Mouse (Mus musculus) limb, embryonic 13.5 days (tissue): ENCODE data around the gene Gm7978. TPM values are rescaled to one million over a fixed set of nuclear protein-coding genes. Genes with fewer than 3 reads are reported as not detected.
"Not testable (repeated sequence)": the region's sequence is repeated elsewhere in the genome, so short reads cannot be mapped to it uniquely, and the experiment has no call there.

Experiments used
- ATAC-seq: fragments of 200-750 bp; cut with Nextera tagmentation; 2 replicates; pipeline ENCODE4 v1.8.0; 2017; ENCODE audit warnings: low read depth, moderate number of reproducible peaks, moderate TSS enrichment; ENCODE audit not compliant: low FRiP score
- H3K27ac ChIP-seq: fragments of 300-500 bp; sonication (generic); 2 replicates; pipeline ENCODE4 v1.5.1; 2015; ENCODE audit warnings: inconsistent platforms, mild to moderate bottlenecking, moderate library complexity
- H3K27me3 ChIP-seq: fragments of 300-500 bp; sonication (generic); 2 replicates; pipeline ENCODE4 v1.6.1; 2015; ENCODE audit warnings: mild to moderate bottlenecking, inconsistent platforms
- H3K36me3 ChIP-seq: fragments of 300-500 bp; sonication (generic); 2 replicates; pipeline ENCODE4 v1.6.1; 2015; ENCODE audit warnings: inconsistent platforms, mild to moderate bottlenecking, moderate library complexity
- H3K4me1 ChIP-seq: fragments of 300-500 bp; sonication (generic); 2 replicates; pipeline ENCODE4 v1.6.1; 2015; ENCODE audit warnings: inconsistent platforms
- H3K4me2 ChIP-seq: fragments of 300-500 bp; sonication (generic); replicated peaks from 2 replicates; pipeline ENCODE4 v1.6.1; 2015; ENCODE audit warnings: inconsistent platforms, mild to moderate bottlenecking, moderate library complexity
- H3K4me3 ChIP-seq: fragments of 300-500 bp; sonication (generic); 2 replicates; pipeline ENCODE4 v1.5.1; 2015; ENCODE audit warnings: moderate library complexity, mild to moderate bottlenecking, inconsistent platforms
- H3K9ac ChIP-seq: fragments of 300-500 bp; sonication (generic); 2 replicates; pipeline ENCODE4 v1.6.1; 2015; ENCODE audit warnings: mild to moderate bottlenecking, inconsistent platforms
- H3K9me3 ChIP-seq: fragments of 300-500 bp; sonication (generic); 2 replicates; pipeline ENCODE4 v1.6.1; 2016; ENCODE audit warnings: inconsistent platforms
- WGBS: fragments of 180-500 bp; shearing (Covaris S2); methylation state at CpG from one replicate; pipeline ENCODE4 v1.1.7; 2015; 5-methylcytosine and 5-hydroxymethylcytosine counted together
- polyA plus RNA-seq: library from polyadenylated mRNA; unstranded; fragments of >200 nt; fragmentation: Nextera tagmentation; extraction: Ambion mirVana; gene quantifications from 2 replicates; pipeline ENCODE4 v1.2.1, GENCODE M21; 2015

The Gm7978 gene
- not detected in 2 replicates for polyA plus RNA-seq

GRCm38 (mm10) chr5:95736073-95736472, at the start of gene Gm7978:
Gene Gm7978, minus strand, starts transcription at chr5:95736173.
- not testable (repeated sequence) for H3K36me3 ChIP-seq, ATAC-seq, H3K27me3 ChIP-seq, H3K4me3 ChIP-seq, H3K27ac ChIP-seq, H3K4me2 ChIP-seq, H3K9me3 ChIP-seq, H3K9ac ChIP-seq, H3K4me1 ChIP-seq
- WGBS, result no CpG with 5 or more reads among the region's 1 CpGs

DNA sequence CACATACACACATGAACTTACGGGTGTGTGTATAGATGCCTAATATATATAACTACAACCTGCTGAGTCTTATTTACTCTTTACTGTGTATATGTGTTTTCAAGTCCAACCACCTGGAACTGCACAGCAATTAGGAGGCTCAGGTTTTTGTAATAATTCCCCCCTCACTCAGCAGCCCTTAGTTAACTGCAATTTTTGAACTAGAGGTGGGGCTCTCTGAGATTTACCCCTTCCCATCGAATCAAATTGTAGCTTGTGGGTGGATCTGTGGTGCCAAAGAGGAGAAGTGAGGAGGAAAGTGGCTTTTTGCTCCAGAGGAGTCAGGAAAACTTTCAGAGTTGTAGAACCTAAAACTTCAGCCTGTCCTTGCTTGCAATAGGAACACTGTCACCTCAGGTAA, 39.7 kb upstream of the Gm7978 start, which contains the start of gene E330014E10Rik:
Gene E330014E10Rik, plus strand, starts transcription at position 301 of the 400 bp plus-strand sequence.
- H3K27me3 ChIP-seq, H3K36me3 ChIP-seq, H3K4me3 ChIP-seq, H3K9me3 ChIP-seq, H3K9ac ChIP-seq, H3K4me2 ChIP-seq, ATAC-seq, H3K27ac ChIP-seq, H3K4me1 ChIP-seq: not testable (repeated sequence)
- no CpG with 5 or more reads among the region's 2 CpGs for WGBS

DNA sequence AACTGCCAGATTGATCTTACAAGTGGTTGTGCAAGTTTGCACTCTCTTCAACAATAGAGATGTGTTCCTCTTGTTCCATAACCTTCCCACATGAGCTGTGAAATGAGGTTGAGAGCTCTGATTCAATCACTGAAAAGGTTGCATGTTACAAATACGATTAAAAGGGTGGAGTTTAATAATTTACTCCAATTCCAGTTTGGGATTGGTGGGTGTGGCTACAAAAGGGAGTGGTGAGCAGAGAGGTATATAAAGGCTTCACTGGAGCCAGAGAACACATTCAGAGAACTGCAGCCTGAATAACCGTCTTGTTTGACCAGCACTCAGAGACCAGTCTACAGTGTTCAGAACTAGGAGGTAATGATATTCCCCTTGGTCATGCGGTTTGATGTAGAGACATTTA, 5.7 kb upstream of the Gm7978 start, which contains the start of gene Gm7982:
Gene Gm7982, plus strand, starts transcription at position 301 of the 400 bp plus-strand sequence.
- not testable (repeated sequence) for H3K4me1 ChIP-seq
- no CpG with 5 or more reads among the region's 3 CpGs for WGBS

More for the DNA sequence above, 5.7 kb upstream of the Gm7978 start, which contains the start of gene Gm7982:
- H3K9me3 ChIP-seq, H3K36me3 ChIP-seq, H3K4me2 ChIP-seq, ATAC-seq, H3K9ac ChIP-seq, H3K27me3 ChIP-seq, H3K27ac ChIP-seq, H3K4me3 ChIP-seq: not testable (repeated sequence)

Other genes starting within 250 kb of the Gm7978 start
- not detected in 2 replicates for gene Gm3286, start 225.4 kb downstream of the Gm7978 start, polyA plus RNA-seq
- not detected in 2 replicates for gene Gm7971, start 141.3 kb downstream of the Gm7978 start, polyA plus RNA-seq
- gene Gm7982, start 5.8 kb upstream of the Gm7978 start, polyA plus RNA-seq, result not detected in 2 replicates
- not detected in 2 replicates for gene E330014E10Rik, start 39.8 kb upstream of the Gm7978 start, polyA plus RNA-seq
- gene Cxcl13, start 220.8 kb upstream of the Gm7978 start, polyA plus RNA-seq, result 1.4 and 1.7 TPM in 2 replicates